Mouse (Mus musculus): Measurements from ENCODE around the gene Sell. TPM values are rescaled to one million over a fixed set of nuclear protein-coding genes. Genes with fewer than 3 reads are reported as not detected.

Sell gene
- total RNA-seq, 2 experiments from 2014 or later, result 646 to 904 TPM

- ATAC-seq (ENCODE audit: poor library complexity, severe bottlenecking), result no peak
Observed at GRCm38 (mm10) chr1:164130013-164130412, 68.2 kb downstream of the Sell start.

GRCm38 (mm10) chr1:164132609-164133008 is 70.8 kb downstream of the Sell start:
- ATAC-seq (ENCODE audit: poor library complexity, severe bottlenecking), result no peak

Other genes with a start within 250 kb of the Sell start
- 29.5 and 40.9 TPM in 2 replicates for gene Scyl3, start 132.9 kb upstream of the Sell start, total RNA-seq (2015)
- gene Scyl3, start 132.9 kb upstream of the Sell start, total RNA-seq (2017), result 18.9 and 19.2 TPM in 2 replicates
- gene BC055324, start 67.2 kb upstream of the Sell start, total RNA-seq (2015), result 15.2 and 20.5 TPM in 2 replicates
- gene BC055324, start 67.2 kb upstream of the Sell start, total RNA-seq (2017), result 15.5 and 15.6 TPM in 2 replicates
- gene Mettl18, start 67.1 kb upstream of the Sell start, total RNA-seq (2015), result 2.8 and 5.4 TPM in 2 replicates
- gene Mettl18, start 67.1 kb upstream of the Sell start, total RNA-seq (2017), result 10.2 and 10.7 TPM in 2 replicates
- 0.07 and 0.18 TPM in 2 replicates for gene Sele, start 13.7 kb upstream of the Sell start, total RNA-seq (2015)
- gene Sele, start 13.7 kb upstream of the Sell start, total RNA-seq (2017), result 0.20 TPM in 1 of 2 replicates, not detected in the other
- gene Selp, start 53.3 kb downstream of the Sell start, total RNA-seq (2015), result 1.4 and 2.0 TPM in 2 replicates
- gene Selp, start 53.3 kb downstream of the Sell start, total RNA-seq (2017), result 1.3 and 2.0 TPM in 2 replicates
- 40.5 and 46.2 TPM in 2 replicates for gene F5, start 89.9 kb downstream of the Sell start, total RNA-seq (2015)
- 29.2 and 38.5 TPM in 2 replicates for gene F5, start 89.9 kb downstream of the Sell start, total RNA-seq (2017)
- gene Slc19a2, start 187.1 kb downstream of the Sell start, total RNA-seq (2015), result 6.1 and 6.8 TPM in 2 replicates
- 3.0 and 4.5 TPM in 2 replicates for gene Slc19a2, start 187.1 kb downstream of the Sell start, total RNA-seq (2017)
- 4.4 and 6.7 TPM in 2 replicates for gene Ccdc181, start 213.6 kb downstream of the Sell start, total RNA-seq (2015)
- 11.9 and 13.8 TPM in 2 replicates for gene Ccdc181, start 213.6 kb downstream of the Sell start, total RNA-seq (2017)
- 15.5 and 16.0 TPM in 2 replicates for gene Nme7, start 242.1 kb downstream of the Sell start, total RNA-seq (2015)
- gene Nme7, start 242.1 kb downstream of the Sell start, total RNA-seq (2017), result 19.6 and 21.6 TPM in 2 replicates
- gene Blzf1, start 245.5 kb downstream of the Sell start, total RNA-seq (2015), result 17.9 and 20.7 TPM in 2 replicates
- gene Blzf1, start 245.5 kb downstream of the Sell start, total RNA-seq (2017), result 27.9 and 28.3 TPM in 2 replicates